8 mouse cellular contexts compared by ENCODE assay signal in the genomic region with DNA sequence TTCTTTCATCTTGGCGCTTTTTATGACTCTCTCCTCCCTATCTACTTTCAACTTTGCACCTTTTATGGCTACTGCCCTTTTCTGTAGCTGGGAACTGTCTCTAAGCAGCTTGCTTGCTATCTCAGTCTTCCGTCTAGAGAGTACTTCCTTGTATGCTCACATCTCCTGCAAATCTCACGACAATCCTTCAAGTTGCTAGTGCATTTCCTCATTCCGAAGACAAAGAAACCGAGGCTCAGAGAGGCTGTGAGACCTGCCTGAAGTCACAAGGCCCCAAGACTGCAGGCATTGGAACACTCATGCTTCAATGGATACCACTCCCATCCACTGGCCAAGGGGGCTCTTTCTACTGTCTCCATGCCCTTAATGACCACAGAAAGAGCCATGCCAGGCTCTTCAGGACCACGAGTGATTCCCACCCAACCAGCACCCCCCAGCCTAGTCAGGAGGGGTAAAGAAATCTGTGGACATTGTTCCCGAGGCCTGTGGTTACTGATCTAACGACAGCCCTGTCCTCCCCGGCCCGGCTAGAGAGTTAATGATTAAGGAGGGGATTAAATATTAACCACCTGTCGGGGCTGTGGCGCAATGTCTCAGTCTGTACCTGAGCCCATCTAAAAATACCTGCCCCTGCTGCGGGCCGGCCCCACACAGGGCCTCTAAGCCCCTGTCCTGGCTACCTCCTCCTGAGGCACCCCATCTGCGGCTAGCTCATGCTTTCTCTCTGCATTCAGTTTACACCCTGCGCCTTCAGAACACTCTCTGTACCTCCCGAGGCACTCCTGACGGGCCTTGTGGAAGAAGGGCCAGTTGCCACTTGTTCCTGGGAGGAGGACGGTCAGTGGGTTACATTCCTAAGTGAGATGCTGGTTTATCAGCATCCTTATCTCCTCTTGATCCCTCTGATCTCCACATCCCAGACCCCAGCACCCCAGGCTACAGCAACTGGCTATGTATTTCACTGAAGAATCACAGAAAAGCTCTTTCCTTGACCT. TPM values are rescaled to one million over a fixed set of nuclear protein-coding genes. Genes with fewer than 3 reads are reported as not detected.
DNase-seq lines count a peak whose midpoint lies in the region; ATAC-seq lines count a peak whose summit lies in the region.

No protein-coding gene starts in this region.

- H3K36me3 ChIP-seq in kidney, embryonic 14.5 days (ENCODE audit: control insufficient read depth, insufficient read depth, low read length) = no peaks in the 10 kb centered on the region
- no peaks in the 10 kb centered on the region for H3K36me3 ChIP-seq in lung, embryonic 15.5 days
- H3K36me3 ChIP-seq in forebrain, embryonic 11.5 days (ENCODE audit: control insufficient read depth, insufficient read depth, low read length) = no peaks in the 10 kb centered on the region

- peak overlapping the region; percentile 93 for H3K27ac ChIP-seq in kidney, embryonic 14.5 days (ENCODE audit: low read depth, low read length)
- H3K27ac ChIP-seq in lung, embryonic 15.5 days = peak overlapping the region; percentile 95
- H3K27ac ChIP-seq in forebrain, embryonic 11.5 days (ENCODE audit: low read depth, low read length) = no peak overlapping the region

- H3K4me3 ChIP-seq in kidney, embryonic 14.5 days (ENCODE audit: low read length) = no peak overlapping the region
- H3K4me3 ChIP-seq in lung, embryonic 15.5 days = no peak overlapping the region
- H3K4me3 ChIP-seq in forebrain, embryonic 11.5 days (ENCODE audit: low read depth, low read length) = no peak overlapping the region

- ATAC-seq in kidney, embryonic 14.5 days (ENCODE audit: low FRiP score, low TSS enrichment) = peak; percentile 85
- peak; percentile 71 for ATAC-seq in lung, embryonic 15.5 days (ENCODE audit: borderline replicate concordance, extremely low read depth, low FRiP score, low TSS enrichment)
- no peak for ATAC-seq in forebrain, embryonic 11.5 days (replicated peaks; ENCODE audit: low FRiP score)

- WGBS in kidney, embryonic 14.5 days = 29% methylated on average over 19 of the region's 19 CpGs
- WGBS in lung, embryonic 15.5 days = 41% methylated on average over 19 of the region's 19 CpGs
- WGBS in forebrain, embryonic 11.5 days = 35% methylated on average over 19 of the region's 19 CpGs

- no peaks in the 10 kb centered on the region for H3K9me3 ChIP-seq in kidney, embryonic 14.5 days (ENCODE audit: control insufficient read depth, low read length)
- no peaks in the 10 kb centered on the region for H3K9me3 ChIP-seq in lung, embryonic 15.5 days
- H3K9me3 ChIP-seq in forebrain, embryonic 11.5 days (ENCODE audit: control insufficient read depth, low read length) = no peaks in the 10 kb centered on the region

- no peak overlapping the region for H3K4me2 ChIP-seq in kidney, embryonic 14.5 days (replicated peaks; ENCODE audit: low read depth, low read length)
- H3K4me2 ChIP-seq in lung, embryonic 15.5 days = no peak overlapping the region; the same call in 1 of the 2 replicates
- no peak overlapping the region for H3K4me2 ChIP-seq in forebrain, embryonic 11.5 days (ENCODE audit: low read depth, low read length, severe bottlenecking)

- H3K4me1 ChIP-seq in kidney, embryonic 14.5 days (ENCODE audit: control insufficient read depth, insufficient read depth, low read length) = peaks cover 53% of the 10 kb centered on the region
- peaks cover 58% of the 10 kb centered on the region for H3K4me1 ChIP-seq in lung, embryonic 15.5 days
- peaks cover 4% of the 10 kb centered on the region; the same call in 1 of the 2 replicates for H3K4me1 ChIP-seq in forebrain, embryonic 11.5 days (replicated peaks; ENCODE audit: control insufficient read depth, insufficient read depth, low read length)

- DNase-seq in spleen, postnatal 14 days (ENCODE audit: low spot score in 2 of 2) = peak; percentile 0 to 7
- DNase-seq in spleen, adult 12 weeks (ENCODE audit: low spot score) = no peak
- peak; percentile 17 to 22 for DNase-seq in thymus, postnatal 36 days
- no peak for DNase-seq in adrenal gland, postnatal 14 days
- DNase-seq in forebrain, embryonic 11.5 days (ENCODE audit: low spot score) = no peak
- no peak for DNase-seq in MN1 (ENCODE audit: low spot score)

- no peak overlapping the region for H3K9ac ChIP-seq in kidney, embryonic 14.5 days (ENCODE audit: low read depth, low read length)
- H3K9ac ChIP-seq in lung, embryonic 15.5 days = peak overlapping the region; percentile 30
- no peak overlapping the region for H3K9ac ChIP-seq in forebrain, embryonic 11.5 days (ENCODE audit: low read length)

- H3K27me3 ChIP-seq in kidney, embryonic 14.5 days (ENCODE audit: control insufficient read depth, insufficient read depth, low read length) = no peaks in the 10 kb centered on the region; the same call in 1 of the 2 replicates
- H3K27me3 ChIP-seq in lung, embryonic 15.5 days = no peaks in the 10 kb centered on the region
- peaks cover 3% of the 10 kb centered on the region; the same call in 1 of the 2 replicates for H3K27me3 ChIP-seq in forebrain, embryonic 11.5 days (ENCODE audit: control insufficient read depth, insufficient read depth, low read length)

RNA-seq across cellular contexts. Expression of a gene that starts 30.7 kb away (rescaled TPM):
- polyA plus RNA-seq in kidney, embryonic 14.5 days (2014; fragmentation: Nextera tagmentation; extraction: Ambion mirVana) = 22.5 and 24.3 TPM in 2 replicates
- 14.8 and 15.9 TPM in 2 replicates for polyA plus RNA-seq in lung, embryonic 15.5 days (2015; fragmentation: Nextera tagmentation; extraction: Ambion mirVana)
- total RNA-seq in adrenal gland, postnatal 14 days (2021) = 73.8 and 85.4 TPM in 2 replicates
- polyA plus RNA-seq in forebrain, embryonic 11.5 days (2014; fragmentation: Nextera tagmentation; extraction: Ambion mirVana) = 11.9 and 15.3 TPM in 2 replicates

Comparison
In these comparisons a context has a peak if more than half of its experiments do, and no peak if none do; other contexts are left out.
1. DNase-seq: peak in spleen, postnatal 14 days (2 of 2) and thymus, postnatal 36 days (2 of 2); none in spleen, adult 12 weeks (single experiment), adrenal gland, postnatal 14 days (single experiment), forebrain, embryonic 11.5 days (single experiment) and MN1 (single experiment).